Mouse (Mus musculus) embryo, embryonic 10 days (tissue): Measurements from ENCODE around the gene Snapc5.

ENCODE experiments used
- DNase-seq: peaks from one replicate; pipeline ENCODE4 v3.0.0-alpha.2; 2015; ENCODE audit warnings: low spot score

Snapc5 gene

GRCm38 (mm10) chr9:64199897-64200296, 20.8 kb downstream of the Snapc5 start:
- DNase-seq = no peak

DNA sequence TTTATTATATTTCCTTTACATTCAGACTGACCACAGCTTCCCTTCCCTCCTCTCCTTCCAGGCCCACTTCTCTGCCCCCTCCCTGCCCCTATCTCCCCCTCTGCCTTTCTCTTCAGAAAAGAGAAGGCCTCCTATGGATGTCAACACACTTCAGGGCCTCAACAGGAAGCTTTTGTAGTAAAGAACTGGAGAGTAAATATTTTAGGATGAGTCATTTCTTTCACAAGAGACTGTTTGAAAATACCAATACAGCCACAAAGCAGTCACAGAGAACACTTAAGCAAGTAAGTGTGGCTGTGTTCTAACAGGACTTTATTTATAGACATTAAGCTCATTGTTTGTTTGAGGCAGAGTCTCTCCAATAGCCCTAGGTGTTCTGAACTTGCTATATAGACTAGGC, 23.3 kb downstream of the Snapc5 start:
- DNase-seq = no peak

- no peak for DNase-seq
These were observed 23.8 kb downstream of the Snapc5 start for GRCm38 (mm10) chr9:64202866-64203265.

DNA sequence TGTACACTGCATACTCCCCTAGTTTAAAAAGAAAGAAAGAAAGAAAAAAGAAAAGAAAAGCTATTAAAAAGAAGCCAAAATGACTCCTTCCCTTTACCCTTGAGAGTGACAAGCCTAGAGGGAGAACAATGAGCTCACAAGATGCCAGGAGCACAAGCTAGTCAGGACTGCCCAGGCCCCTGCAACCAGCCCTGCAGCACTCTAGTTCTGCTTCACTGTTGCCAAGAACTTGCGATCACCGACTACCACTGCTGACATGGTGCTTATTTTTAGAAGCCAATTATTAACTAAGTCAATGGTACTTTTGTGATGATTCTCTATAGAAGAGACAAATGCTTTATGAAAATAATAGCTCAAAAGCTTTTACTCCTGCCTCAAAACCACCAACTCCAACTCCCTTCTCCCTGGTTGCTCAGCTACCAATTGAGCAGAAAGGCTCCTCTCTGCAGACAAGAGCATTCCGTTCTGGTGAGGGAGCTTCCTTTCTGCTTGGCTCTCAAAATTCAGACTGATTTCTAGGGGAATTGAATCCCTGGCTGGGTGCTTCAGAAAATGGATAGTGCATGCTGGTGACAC, 28.5 kb downstream of the Snapc5 start:
- no peak for DNase-seq

- no peak for DNase-seq
These were observed 35.4 kb downstream of the Snapc5 start for GRCm38 (mm10) chr9:64214452-64214851.

GRCm38 (mm10) chr9:64216090-64216489, 37.0 kb downstream of the Snapc5 start:
- no peak for DNase-seq

- DNase-seq = no peak
These were observed 37.6 kb downstream of the Snapc5 start for GRCm38 (mm10) chr9:64216641-64217040.

GRCm38 (mm10) chr9:64217887-64218286, 38.8 kb downstream of the Snapc5 start:
- DNase-seq = no peak

DNA sequence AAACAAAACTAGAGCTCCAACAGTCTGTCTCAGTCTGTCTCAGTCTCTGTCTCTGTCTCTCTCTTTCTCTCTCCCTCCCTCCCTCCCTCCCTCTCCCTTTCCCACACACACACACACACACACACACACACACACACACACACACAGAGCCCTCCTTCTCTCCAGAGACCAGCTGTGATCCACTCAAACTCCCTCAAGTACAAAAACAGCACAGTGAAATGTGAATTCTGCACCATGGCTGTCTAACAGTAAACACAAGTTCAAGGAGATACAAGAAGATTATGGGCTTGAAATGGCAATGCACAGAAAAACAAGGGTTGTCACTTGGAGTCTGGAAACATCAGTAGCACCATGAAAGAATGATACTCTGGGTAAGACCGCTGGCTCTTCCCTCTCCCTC, 40.2 kb downstream of the Snapc5 start:
- no peak for DNase-seq

DNA sequence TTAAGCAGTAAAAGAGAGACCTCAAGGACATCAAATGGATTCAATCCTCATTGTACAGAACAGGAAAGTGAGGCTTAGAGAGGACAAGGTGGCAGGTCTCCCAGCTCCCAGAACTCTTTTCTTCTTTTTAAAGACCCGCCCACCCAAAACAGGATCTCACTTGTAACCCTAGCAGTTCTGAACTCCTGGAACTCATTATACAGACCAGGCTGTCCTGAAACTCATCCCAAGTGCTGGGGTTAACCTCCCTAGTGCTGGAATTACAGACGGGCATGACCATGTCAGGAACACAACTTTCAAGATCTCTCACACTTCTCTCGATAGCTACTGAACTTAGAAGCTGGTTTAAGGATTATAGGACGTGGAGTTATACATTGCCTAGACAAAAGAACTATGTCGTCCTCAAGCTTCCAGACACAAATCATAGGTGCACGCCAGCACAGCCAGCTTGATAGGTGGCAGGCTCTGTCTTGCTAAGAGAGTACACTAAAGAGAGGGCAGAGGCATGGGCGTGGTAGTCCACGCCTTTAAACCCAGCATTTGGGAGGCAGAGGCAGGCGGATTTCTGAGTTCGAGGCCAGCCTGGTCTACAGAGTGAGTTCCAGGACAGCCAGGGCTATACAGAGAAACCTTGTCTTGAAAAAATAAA, 40.8 kb downstream of the Snapc5 start:
- no peak for DNase-seq

DNA sequence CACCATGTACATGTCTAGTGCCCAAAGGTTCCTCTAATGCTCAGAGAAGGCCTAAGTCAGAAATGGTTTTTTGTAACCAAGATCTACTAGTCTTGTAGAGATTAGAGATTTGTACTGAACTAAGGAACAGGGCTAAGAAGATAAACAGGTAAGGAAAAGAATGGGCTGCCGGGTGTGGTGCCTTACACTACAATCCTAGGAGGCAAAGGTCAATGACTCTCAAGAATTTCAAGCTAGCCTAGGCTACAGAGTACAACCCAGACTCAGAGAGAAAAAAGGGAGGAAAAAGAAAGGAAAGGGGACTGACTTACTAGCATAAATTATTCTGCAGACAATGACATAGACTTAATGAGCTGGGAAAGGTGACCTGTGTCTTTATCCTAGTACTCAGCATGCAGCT, 41.5 kb downstream of the Snapc5 start:
- DNase-seq = no peak

- DNase-seq = no peak
These were observed 42.4 kb downstream of the Snapc5 start for GRCm38 (mm10) chr9:64221480-64221879.

DNA sequence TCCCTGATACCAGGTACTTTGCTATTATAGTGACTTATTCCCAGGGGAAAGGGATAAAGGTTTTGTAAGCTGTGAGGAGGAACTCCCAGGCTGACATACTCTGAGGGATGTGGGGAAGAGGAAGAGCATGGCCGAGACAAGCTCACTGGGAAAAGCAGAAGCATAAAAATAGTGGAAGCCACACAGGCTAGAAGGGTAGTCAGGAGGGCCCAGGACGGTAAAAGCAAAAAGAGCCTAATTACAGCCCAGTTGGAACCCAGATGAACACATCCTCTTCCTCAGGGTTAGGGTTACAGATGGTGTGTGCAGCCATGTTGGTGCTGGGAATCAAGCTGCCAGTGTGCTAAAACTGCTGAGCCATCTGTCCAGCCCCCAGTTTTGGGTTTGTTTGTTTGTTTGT, 43.0 kb downstream of the Snapc5 start:
- no peak for DNase-seq

DNA sequence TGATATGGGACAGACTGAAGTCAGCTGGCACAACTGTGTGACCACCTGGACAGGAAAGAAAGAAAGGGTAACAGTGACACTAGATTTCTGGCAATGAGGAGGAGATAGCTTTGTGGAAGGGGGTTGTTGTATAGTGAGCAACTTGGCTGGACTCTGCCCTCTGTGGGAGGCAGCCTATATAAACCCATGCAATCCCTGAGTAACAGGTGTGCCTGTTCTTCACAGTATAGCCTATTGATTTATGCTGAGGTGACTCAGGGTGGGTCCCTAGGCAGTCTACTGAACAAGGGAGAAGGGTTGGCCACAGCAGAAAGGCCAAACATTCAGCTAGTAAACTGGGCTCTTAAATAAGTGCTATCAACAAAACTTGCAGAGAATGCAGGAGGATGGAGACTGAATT, 46.7 kb downstream of the Snapc5 start:
- DNase-seq = no peak

- DNase-seq = no peak
These were observed 48.7 kb downstream of the Snapc5 start for GRCm38 (mm10) chr9:64227736-64228135.

DNA sequence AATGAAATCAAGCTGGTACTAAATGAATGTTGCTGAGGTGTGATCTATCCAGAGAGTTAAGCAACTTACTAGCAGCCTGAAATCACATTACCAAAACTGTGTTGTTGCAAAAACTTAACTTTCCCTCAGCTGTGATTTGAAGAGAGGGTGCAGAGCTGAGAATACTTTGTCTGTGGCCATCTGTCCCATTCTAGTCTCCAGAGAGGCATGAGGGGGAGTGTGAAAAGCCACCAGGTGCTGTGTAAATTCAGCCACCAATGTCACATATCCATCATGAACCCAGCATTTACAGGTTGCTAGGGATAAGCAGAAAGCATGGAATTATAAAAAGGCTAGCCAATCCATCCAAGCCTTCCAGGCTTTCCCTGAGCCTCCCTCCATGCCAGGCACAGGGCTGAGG, 49.9 kb downstream of the Snapc5 start:
- DNase-seq = no peak

DNA sequence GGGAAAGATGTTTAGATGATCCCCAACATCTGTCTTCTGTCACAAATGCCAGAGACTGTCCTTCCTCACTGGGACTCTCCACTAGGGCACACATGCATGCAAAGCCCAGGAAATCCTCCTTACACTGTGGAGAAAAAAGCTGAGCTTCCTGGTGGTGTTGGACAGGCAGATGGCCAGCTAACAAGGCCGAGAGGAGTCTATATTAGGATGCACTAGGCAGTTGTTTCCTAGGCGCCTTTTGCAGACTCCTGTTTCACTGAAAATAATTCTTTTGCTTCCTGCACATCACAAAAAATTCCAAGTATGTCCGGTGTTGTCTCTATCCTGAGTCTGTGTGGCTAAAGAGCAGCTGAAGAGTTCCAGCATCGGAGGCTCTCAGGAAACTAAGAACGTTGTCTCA, 52.1 kb downstream of the Snapc5 start:
- no peak for DNase-seq

- no peak for DNase-seq
These were observed 52.6 kb downstream of the Snapc5 start for GRCm38 (mm10) chr9:64231674-64232073.

DNA sequence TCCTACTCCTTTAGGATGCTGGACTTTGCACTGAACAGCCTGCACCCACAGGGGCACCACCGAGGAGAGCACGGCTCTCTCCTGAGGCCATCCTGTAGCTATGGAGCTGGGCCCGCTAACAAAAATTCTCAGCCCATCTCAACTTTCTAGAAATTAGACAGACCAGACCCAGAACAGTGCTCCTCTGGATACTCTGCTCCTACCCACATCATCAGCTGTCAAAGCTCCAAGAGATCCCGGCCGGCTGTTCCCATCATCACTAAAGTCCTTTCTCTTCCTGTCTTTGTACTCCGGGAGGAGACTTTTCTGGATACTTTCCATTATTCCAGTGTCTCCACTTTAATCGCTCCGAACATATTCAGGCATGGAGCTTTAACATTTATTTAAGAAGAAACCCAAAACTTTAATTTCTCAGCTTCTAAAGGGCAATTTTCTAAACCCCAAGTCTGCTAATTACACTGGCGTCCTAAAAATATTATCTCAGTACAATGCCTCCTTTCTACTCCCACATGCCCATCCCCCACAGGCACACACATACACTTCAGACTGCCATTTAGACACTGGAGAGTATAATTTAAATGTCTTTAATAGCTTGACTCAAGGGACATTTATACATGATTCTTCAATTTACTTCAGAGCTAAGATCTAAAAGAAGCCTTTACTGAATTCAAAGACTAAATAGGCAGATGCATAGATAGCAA, 53.3 kb downstream of the Snapc5 start:
- peak; percentile 47 for DNase-seq
